Mouse (Mus musculus) natural killer cell, adult 2 months (primary cell): ENCODE results near the gene Gm5861.
"Not testable (repeated sequence)": the region's sequence is repeated elsewhere in the genome, so short reads cannot be mapped to it uniquely, and the experiment has no call there.

Source experiments
- DNase-seq, 2 experiments: peaks; one replicate each; pipeline ENCODE4 v3.0.0; 2022; ENCODE audit warnings: low spot score in 2 of 2

Gm5861 gene

DNA sequence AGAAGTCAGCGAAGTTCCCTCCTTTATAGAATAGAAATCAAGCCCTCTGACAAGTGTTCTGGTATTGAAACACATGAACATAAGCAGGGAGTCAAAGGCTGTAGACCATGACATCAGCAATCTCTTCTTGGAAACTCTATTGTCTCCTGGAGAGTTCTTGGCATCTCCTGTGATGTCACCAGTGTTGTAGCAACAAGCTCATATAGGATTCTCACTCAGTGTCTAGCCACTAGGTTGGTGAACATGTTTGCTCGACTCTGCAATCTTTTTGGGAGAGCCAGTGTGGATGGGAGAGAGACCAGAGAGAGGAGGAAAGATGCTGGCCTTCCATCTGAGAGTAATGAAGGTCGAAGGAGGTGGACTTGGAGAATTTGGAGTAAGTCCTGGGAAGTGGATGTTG, at the start of gene Gm5861:
Gene Gm5861, plus strand, starts transcription at position 301 of the 400 bp plus-strand sequence.
- DNase-seq, result not testable (repeated sequence)

DNA sequence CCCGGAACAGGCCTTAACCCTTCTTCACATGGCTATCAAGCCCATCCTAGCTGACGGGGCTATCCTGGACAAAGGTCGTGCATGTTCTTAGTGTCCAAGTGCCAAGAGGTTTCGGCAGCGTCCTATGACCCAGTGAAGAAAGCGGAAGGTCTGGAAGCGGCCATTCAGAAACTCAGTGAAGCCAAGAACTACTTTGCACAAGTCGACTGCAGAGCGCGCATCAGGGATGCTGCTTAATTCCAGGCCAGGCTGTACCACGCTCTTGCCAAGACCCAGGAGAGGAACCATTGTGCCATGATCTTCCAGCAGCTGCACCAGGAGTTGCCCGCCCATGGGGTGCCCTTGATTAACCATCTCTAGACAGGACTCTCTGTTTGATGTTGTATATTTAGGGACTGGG, 44.8 kb upstream of the Gm5861 start:
- not testable (repeated sequence) for DNase-seq
